ENCODE assay signal across 8 mouse cellular contexts in genomic region chr5:71094776-71095175, GRCm38 (mm10). TPM values are rescaled to one million over a fixed set of nuclear protein-coding genes. Genes with fewer than 3 reads are reported as not detected.
DNase-seq lines count a peak whose midpoint lies in the region; ATAC-seq lines count a peak whose summit lies in the region.
"Had no signal": no experiment of that assay in that cellular context is flagged by ENCODE, and none has a peak within 500 bp of the region (broad histone marks: within the 10 kb centered on the region; RNA-seq: fewer than 3 reads in every experiment).

No protein-coding gene starts in this region.

- H3K27ac ChIP-seq in forebrain, embryonic 11.5 days (ENCODE audit: low read depth, low read length), result no peak overlapping the region
- peak overlapping the region; percentile 93 for H3K27ac ChIP-seq in hindbrain, embryonic 16.5 days (ENCODE audit: low read depth, low read length)
- H3K27ac ChIP-seq in neural tube, embryonic 14.5 days (ENCODE audit: low read depth, low read length), result peak overlapping the region; percentile 81

- peak; percentile 8 to 19 for DNase-seq in left cerebral cortex, postnatal 14 days (ENCODE audit: low spot score in 2 of 2)
- no peak for DNase-seq in left cerebral cortex, postnatal 36 days (ENCODE audit: low spot score in 2 of 2)
- no peak for DNase-seq in forebrain, embryonic 11.5 days (ENCODE audit: low spot score)
- no peak for DNase-seq in gastrocnemius, postnatal 14 days
- DNase-seq: thymus, adult 18-20 months had no signal

- intact Hi-C loops in left cerebral cortex, postnatal 14 days (cut with DNase I), result loop anchor here (5.0 to 10.0 kb wide), 3 partner anchors 170 to 1480 kb away; no protein-coding TSS in a partner anchor
- intact Hi-C loops in left cerebral cortex, postnatal 36 days (cut with DNase I), result loop anchor here (5.0 to 10.0 kb wide), 5 partner anchors 153 to 1500 kb away; partner anchors contain the start of genes Gabrg1 and Gnpda2
- intact Hi-C loops in gastrocnemius, postnatal 14 days (cut with DNase I; ENCODE audit: low total_unique reads), result no loop called here

- no peaks in the 10 kb centered on the region for H3K27me3 ChIP-seq in forebrain, embryonic 11.5 days (ENCODE audit: control insufficient read depth, insufficient read depth, low read length)
- H3K27me3 ChIP-seq in hindbrain, embryonic 16.5 days (replicated peaks; ENCODE audit: control insufficient read depth, insufficient read depth, low read length), result no peaks in the 10 kb centered on the region
- no peaks in the 10 kb centered on the region; the same call in 1 of the 2 replicates for H3K27me3 ChIP-seq in neural tube, embryonic 14.5 days (ENCODE audit: control insufficient read depth, insufficient read depth, low read length)

- peak overlapping the region; percentile 63 for H3K4me3 ChIP-seq in forebrain, embryonic 11.5 days (ENCODE audit: low read depth, low read length)
- peak overlapping the region; percentile 78 for H3K4me3 ChIP-seq in hindbrain, embryonic 16.5 days (ENCODE audit: low read length)
- H3K4me3 ChIP-seq in neural tube, embryonic 14.5 days (ENCODE audit: low read depth, low read length), result peak overlapping the region; percentile 75

- no peaks in the 10 kb centered on the region for H3K4me1 ChIP-seq in forebrain, embryonic 11.5 days (replicated peaks; ENCODE audit: control insufficient read depth, insufficient read depth, low read length)
- peaks cover 4% of the 10 kb centered on the region; the same call in 1 of the 2 replicates for H3K4me1 ChIP-seq in hindbrain, embryonic 16.5 days (ENCODE audit: control insufficient read depth, insufficient read depth, low read depth, low read length)
- peaks cover 3% of the 10 kb centered on the region; the same call in 1 of the 2 replicates for H3K4me1 ChIP-seq in neural tube, embryonic 14.5 days (ENCODE audit: control insufficient read depth, insufficient read depth, low read length)

- 25% methylated on average over 10 of the region's 10 CpGs for WGBS in forebrain, embryonic 11.5 days
- 13% methylated on average over 10 of the region's 10 CpGs for WGBS in hindbrain, embryonic 16.5 days
- 21% methylated on average over 10 of the region's 10 CpGs for WGBS in neural tube, embryonic 14.5 days

- no peaks in the 10 kb centered on the region for H3K9me3 ChIP-seq in forebrain, embryonic 11.5 days (ENCODE audit: control insufficient read depth, low read length)
- no peaks in the 10 kb centered on the region for H3K9me3 ChIP-seq in hindbrain, embryonic 16.5 days (ENCODE audit: control insufficient read depth, low read length)
- H3K9me3 ChIP-seq in neural tube, embryonic 14.5 days (ENCODE audit: control insufficient read depth, low read length), result no peaks in the 10 kb centered on the region

- H3K4me2 ChIP-seq in forebrain, embryonic 11.5 days (ENCODE audit: low read depth, low read length, severe bottlenecking), result peak overlapping the region; percentile 84
- peak overlapping the region; percentile 79 for H3K4me2 ChIP-seq in hindbrain, embryonic 16.5 days (ENCODE audit: low read length)
- H3K4me2 ChIP-seq in neural tube, embryonic 14.5 days (ENCODE audit: low read depth, low read length), result peak overlapping the region; percentile 67

- H3K9ac ChIP-seq in forebrain, embryonic 11.5 days (ENCODE audit: low read length), result peak overlapping the region; percentile 78
- H3K9ac ChIP-seq in hindbrain, embryonic 16.5 days (ENCODE audit: low read depth, low read length), result peak overlapping the region; percentile 97
- peak overlapping the region; percentile 89; the same call in 1 of the 2 replicates for H3K9ac ChIP-seq in neural tube, embryonic 14.5 days (replicated peaks; ENCODE audit: low read depth, low read length)

- no peaks in the 10 kb centered on the region for H3K36me3 ChIP-seq in forebrain, embryonic 11.5 days (ENCODE audit: control insufficient read depth, insufficient read depth, low read length)
- no peaks in the 10 kb centered on the region for H3K36me3 ChIP-seq in hindbrain, embryonic 16.5 days (ENCODE audit: control insufficient read depth, insufficient read depth, low read length)
- no peaks in the 10 kb centered on the region for H3K36me3 ChIP-seq in neural tube, embryonic 14.5 days (ENCODE audit: control insufficient read depth, insufficient read depth, low read length)

- ATAC-seq in forebrain, embryonic 11.5 days (replicated peaks; ENCODE audit: low FRiP score), result no peak
- no peak for ATAC-seq in hindbrain, embryonic 16.5 days
- no peak for ATAC-seq in neural tube, embryonic 14.5 days (ENCODE audit: low read depth)
- ATAC-seq in megakaryocyte, adult 5-6 weeks (ENCODE audit: poor library complexity, severe bottlenecking), result no peak

RNA-seq across cellular contexts. Expression of gene Gabra2, which starts 0.9 kb away (rescaled TPM):
- 10 to 100 TPM; 74.2 to 78.8 TPM for total RNA-seq in left cerebral cortex, postnatal 14 days (2021)
- 10 to 100 TPM; 68.7 to 98.3 TPM for total RNA-seq in left cerebral cortex, postnatal 36 days (2021)
- polyA plus RNA-seq in forebrain, embryonic 11.5 days (2014; fragmentation: Nextera tagmentation; extraction: Ambion mirVana), result 4.9 and 6.4 TPM in 2 replicates
- polyA plus RNA-seq in hindbrain, embryonic 16.5 days (2015; fragmentation: Nextera tagmentation; extraction: Ambion mirVana), result 52.8 and 62.9 TPM in 2 replicates
- 42.5 and 44.9 TPM in 2 replicates for polyA plus RNA-seq in neural tube, embryonic 14.5 days (2014; fragmentation: Nextera tagmentation; extraction: Ambion mirVana)
- not detected in 2 replicates for total RNA-seq in megakaryocyte, adult 5-6 weeks (2015)
- total RNA-seq in megakaryocyte, adult 5-6 weeks (2017), result not detected in 2 replicates
- total RNA-seq in gastrocnemius, postnatal 14 days (2021), result under 1 TPM; 0.20 to 0.41 TPM

Comparison
In these comparisons a context has a peak if more than half of its experiments do, and no peak if none do; other contexts are left out.
1. DNase-seq: peak in left cerebral cortex, postnatal 14 days (2 of 2); none in left cerebral cortex, postnatal 36 days (0 of 2), forebrain, embryonic 11.5 days (single experiment) and gastrocnemius, postnatal 14 days (single experiment).
2. RNA of gene Gabra2, which starts 0.9 kb away (total RNA-seq): 68.7 to 98.3 TPM in left cerebral cortex, postnatal 36 days and 74.2 to 78.8 TPM in left cerebral cortex, postnatal 14 days; 0.20 to 0.41 TPM in gastrocnemius, postnatal 14 days and not detected in megakaryocyte, adult 5-6 weeks; every median in the first group is over 10 times any median in the second.
3. Peak in every context shown above with its lines, with median percentiles within 50 percentile points of each other: H3K4me2 ChIP-seq, H3K4me3 ChIP-seq and H3K9ac ChIP-seq.